Mouse (Mus musculus) colon, adult 2 months (tissue): Measurements from ENCODE around the gene Dnpep. TPM values are rescaled to one million over a fixed set of nuclear protein-coding genes. Genes with fewer than 3 reads are reported as not detected.

Experiments used
- polyA plus RNA-seq: library from polyadenylated mRNA; depleted of rRNA; stranded (reverse); fragments of >200 nt; gene quantifications from 2 replicates; pipeline ENCODE4 v1.2.3, GENCODE M21; 2012; rRNA removed

Dnpep gene
- polyA plus RNA-seq = 187 and 208 TPM in 2 replicates

DNA sequence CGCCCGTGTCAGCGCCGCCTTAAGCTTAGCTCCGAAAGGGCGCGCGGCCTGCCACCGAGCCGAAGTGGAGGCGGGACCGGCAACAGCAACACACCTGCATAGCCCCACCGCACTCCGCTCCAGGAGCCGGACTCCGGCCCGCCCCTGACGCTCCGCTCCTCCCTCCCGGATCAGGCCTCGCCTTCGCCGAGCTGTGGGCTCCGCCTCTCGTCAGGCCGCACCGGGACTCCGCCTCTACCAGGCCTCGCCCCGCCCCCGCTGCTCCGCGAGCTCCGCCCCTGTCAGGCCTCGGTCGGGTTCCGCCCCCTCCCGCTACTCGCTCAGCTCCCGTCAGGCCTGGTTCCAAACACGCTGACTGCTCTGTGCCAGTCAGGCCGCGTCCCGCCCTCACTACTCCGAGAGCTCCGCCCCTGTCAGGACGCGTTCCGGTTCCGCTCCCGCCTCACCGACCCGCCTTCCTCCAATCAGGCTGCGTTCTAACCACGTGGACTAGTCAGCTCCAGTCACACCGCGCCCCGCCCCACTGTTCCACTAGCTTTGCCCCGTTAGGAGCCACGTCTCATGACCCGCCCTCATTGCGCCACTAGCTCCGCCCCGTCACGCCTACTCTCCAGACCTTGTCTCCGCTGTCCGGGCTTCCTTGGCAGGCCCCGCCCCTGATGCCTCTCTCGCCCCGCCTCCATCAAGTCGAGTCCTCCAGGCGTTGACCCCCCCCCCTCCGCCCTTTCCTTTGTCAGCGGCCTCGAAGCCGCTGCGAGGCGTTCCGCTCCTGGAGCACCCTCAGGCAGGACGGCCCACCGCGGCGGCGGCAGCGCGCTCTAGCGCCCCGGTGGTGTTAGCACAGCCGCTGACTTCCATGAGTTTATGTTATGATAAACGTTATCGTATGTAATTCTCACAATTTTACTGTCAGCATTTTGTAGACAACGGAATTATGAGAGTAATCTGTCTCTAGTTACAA, at the start of gene Dnpep:
Dnpep (minus strand) TSS at position 750 of the 961 bp plus-strand sequence.

DNA sequence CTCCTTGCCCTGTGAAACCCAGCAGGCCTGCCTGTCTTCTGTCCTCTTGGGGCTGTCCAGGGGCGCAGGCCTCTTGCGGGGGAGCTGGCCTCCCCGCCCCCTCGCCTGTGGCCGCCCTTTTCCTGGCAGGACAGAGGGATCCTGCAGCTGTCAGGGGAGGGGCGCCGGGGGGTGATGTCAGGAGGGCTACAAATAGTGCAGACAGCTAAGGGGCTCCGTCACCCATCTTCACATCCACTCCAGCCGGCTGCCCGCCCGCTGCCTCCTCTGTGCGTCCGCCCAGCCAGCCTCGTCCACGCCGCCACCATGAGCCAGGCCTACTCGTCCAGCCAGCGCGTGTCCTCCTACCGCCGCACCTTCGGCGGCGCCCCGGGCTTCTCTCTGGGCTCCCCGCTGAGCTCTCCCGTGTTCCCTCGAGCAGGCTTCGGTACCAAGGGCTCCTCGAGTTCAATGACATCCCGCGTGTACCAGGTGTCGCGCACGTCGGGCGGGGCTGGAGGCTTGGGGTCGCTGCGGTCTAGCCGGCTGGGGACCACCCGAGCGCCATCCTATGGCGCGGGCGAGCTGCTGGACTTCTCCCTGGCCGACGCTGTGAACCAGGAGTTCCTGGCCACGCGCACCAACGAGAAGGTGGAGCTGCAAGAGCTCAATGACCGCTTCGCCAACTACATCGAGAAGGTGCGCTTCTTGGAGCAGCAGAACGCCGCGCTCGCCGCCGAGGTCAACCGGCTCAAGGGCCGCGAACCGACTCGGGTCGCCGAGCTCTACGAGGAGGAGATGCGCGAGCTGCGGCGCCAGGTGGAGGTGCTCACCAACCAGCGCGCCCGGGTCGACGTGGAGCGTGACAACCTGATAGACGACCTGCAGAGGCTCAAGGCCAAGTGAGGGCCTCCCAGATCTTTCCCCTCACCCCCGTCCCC, 42.6 kb upstream of the Dnpep start, which contains the start of gene Des:
Des (plus strand) TSS at position 218 of the 920 bp plus-strand sequence.

DNA sequence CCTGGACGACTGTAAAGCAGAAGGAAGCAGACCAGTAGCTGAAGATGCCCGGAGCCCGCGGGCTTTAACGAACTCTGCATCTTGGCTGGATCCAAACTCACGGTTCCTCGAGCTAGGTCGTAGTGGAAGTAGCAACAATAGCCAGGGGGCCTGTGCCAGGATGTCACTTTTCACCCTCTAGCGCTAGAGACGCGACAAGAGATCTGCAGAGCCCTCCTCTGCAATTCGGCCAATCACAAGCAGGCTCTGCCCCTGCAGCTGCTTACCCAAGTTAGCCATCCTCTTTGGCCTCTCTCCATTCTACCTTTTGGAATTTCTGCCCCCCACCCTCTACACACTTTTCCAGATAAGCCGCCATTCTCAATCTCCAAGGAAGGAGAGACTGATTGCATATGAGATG, 39.6 kb downstream of the Dnpep start, which contains the start of gene Resp18:
Resp18 (minus strand) TSS at position 188 of the 400 bp plus-strand sequence.

DNA sequence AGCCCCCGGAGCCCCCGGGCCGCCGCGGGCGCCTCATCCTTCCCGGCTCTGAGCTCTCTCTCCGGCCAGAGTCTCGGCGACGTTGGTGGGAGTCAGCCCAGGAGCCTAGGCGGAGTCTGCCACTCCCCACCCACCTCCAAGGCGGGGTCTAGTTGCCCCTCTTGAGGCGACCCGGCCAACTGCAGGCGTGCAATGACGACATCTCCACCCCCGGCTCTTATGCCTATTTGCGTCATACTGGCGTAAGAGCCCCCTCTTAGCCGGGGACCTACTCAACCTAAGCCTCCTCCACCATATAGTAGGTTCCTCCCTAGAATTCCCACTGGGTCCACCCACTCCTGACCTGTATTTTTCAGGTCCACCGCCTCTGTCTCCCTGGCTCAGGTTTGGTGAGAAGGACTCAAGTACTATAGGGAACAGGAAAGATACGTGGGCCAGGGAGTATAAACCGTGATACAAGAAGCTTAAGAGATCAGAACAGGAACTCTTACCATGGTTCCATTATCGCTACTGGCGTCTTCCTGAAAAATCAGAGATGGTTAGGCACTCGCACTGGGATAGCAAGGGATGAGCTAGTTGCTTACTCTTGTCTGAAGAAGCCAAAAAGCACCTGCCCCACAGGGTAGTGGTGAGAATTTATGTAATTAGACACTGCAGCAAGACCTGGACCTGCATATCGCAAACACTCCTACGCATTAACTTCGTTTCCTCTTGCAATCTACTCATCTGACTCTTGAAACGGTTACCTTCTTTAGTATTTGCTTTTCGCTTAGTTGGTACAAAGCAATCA, 53.5 kb downstream of the Dnpep start, which contains the start of gene Ptprn:
Ptprn (minus strand) TSS at position 412 of the 790 bp plus-strand sequence.

Other genes with a start within 250 kb of the Dnpep start
- 1.5 and 3.2 TPM in 2 replicates for gene Nhej1, start 192.8 kb downstream of the Dnpep start, polyA plus RNA-seq
- 3.2 and 4.2 TPM in 2 replicates for gene Slc23a3, start 184.1 kb downstream of the Dnpep start, polyA plus RNA-seq
- 76.1 and 79.1 TPM in 2 replicates for gene Cnppd1, start 175.3 kb downstream of the Dnpep start, polyA plus RNA-seq
- gene Retreg2, start 175.2 kb downstream of the Dnpep start, polyA plus RNA-seq = 112 and 187 TPM in 2 replicates
- gene Zfand2b, start 149.3 kb downstream of the Dnpep start, polyA plus RNA-seq = 87.5 and 101 TPM in 2 replicates
- gene Abcb6, start 137.6 kb downstream of the Dnpep start, polyA plus RNA-seq = 52.0 and 58.9 TPM in 2 replicates
- gene Ankzf1, start 125.8 kb downstream of the Dnpep start, polyA plus RNA-seq = 18.2 and 19.4 TPM in 2 replicates
- gene Atg9a, start 125.8 kb downstream of the Dnpep start, polyA plus RNA-seq = 91.9 and 103 TPM in 2 replicates
- 3.3 and 5.5 TPM in 2 replicates for gene Glb1l, start 107.2 kb downstream of the Dnpep start, polyA plus RNA-seq
- 166 and 233 TPM in 2 replicates for gene Stk16, start 107.2 kb downstream of the Dnpep start, polyA plus RNA-seq
- 93.3 and 109 TPM in 2 replicates for gene Tuba4a, start 98.1 kb downstream of the Dnpep start, polyA plus RNA-seq
- not detected in 2 replicates for gene A630095N17Rik, start 85.9 kb downstream of the Dnpep start, polyA plus RNA-seq
- 32.2 and 35.1 TPM in 2 replicates for gene Dnajb2, start 81.6 kb downstream of the Dnpep start, polyA plus RNA-seq
- 12.7 and 13.4 TPM in 2 replicates for gene Ptprn, start 53.5 kb downstream of the Dnpep start, polyA plus RNA-seq
- 12.2 and 18.9 TPM in 2 replicates for gene Resp18, start 39.6 kb downstream of the Dnpep start, polyA plus RNA-seq
- 766 and 827 TPM in 2 replicates for gene Des, start 42.3 kb upstream of the Dnpep start, polyA plus RNA-seq
- gene Speg, start 57.3 kb upstream of the Dnpep start, polyA plus RNA-seq = 67.2 and 72.8 TPM in 2 replicates
- 167 and 216 TPM in 2 replicates for gene Gmppa, start 117.9 kb upstream of the Dnpep start, polyA plus RNA-seq
- 0.26 and 0.29 TPM in 2 replicates for gene Asic4, start 132.4 kb upstream of the Dnpep start, polyA plus RNA-seq
- gene Chpf, start 161.3 kb upstream of the Dnpep start, polyA plus RNA-seq = 101 and 104 TPM in 2 replicates
- gene Tmem198, start 161.5 kb upstream of the Dnpep start, polyA plus RNA-seq = 4.9 and 6.0 TPM in 2 replicates
- 13.4 and 13.8 TPM in 2 replicates for gene Obsl1, start 188.5 kb upstream of the Dnpep start, polyA plus RNA-seq
- 7.9 and 8.0 TPM in 2 replicates for gene Inha, start 189.1 kb upstream of the Dnpep start, polyA plus RNA-seq
- 36.4 and 44.6 TPM in 2 replicates for gene Stk11ip, start 203.5 kb upstream of the Dnpep start, polyA plus RNA-seq
- gene Slc4a3, start 228.3 kb upstream of the Dnpep start, polyA plus RNA-seq = 11.4 and 11.6 TPM in 2 replicates